Mouse (Mus musculus): ENCODE measurements around the gene Sema6b.

DNA sequence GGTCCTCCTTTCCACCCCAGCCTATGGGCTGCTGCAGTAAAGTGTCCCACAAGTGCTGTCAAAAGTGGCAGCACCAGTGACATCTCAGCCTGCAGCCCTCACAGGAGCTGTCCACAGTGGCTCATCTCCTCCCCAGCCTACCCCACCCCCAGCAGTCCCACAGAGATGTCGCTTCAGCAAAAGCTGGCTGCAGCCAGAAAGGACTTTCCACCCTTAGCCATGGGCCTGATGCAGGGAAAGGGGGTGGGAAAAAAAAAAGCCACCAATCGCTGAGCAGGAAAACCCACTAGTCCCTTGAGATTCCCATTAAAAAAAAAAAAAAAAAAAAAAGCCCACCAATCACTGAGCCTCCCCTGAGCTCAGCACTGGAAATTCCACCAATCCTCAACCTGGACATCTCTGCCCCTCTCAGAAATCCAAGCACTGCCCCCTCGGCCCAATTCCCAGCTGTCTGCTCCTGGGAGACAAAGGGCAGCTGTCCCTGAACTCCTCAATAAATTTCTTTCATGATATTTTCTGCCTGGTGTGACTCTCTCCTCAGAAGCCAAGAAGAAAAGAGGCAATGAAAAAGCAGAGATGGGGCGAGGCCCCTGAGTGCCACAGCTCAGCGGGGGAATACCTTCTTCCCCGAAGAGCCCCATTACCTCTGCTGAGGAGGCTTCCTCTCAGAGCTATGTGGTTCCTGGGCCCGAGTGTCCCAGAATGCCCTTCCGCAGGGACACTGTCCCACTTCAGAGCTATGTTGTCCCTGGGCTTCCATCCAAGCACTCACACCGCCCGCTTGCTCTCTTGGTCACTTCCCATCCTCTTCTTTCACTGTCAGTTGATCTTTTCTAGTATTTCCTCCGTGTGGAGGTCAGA lies 45.4 kb upstream of the Sema6b start:
- TF ChIP-seq CTCF (IDR thresholded peaks at IDR 0.05; ENCODE audit: borderline replicate concordance, insufficient read depth, low read length) = no peak
- TF ChIP-seq POLR2A (IDR thresholded peaks at IDR 0.05; ENCODE audit: low read depth, low read length) = no peak
